Mouse (Mus musculus) kidney, adult 9 months (tissue): ENCODE data around the gene Cyfip2.

Experiments used
- DNase-seq: peaks from one replicate; pipeline ENCODE4 v3.0.0; 2022

Cyfip2 gene

GRCm38 (mm10) chr11:46177246-46178043 lies 135.2 kb downstream of the Cyfip2 start:
- no peak for DNase-seq

- DNase-seq = no peak
Observed at GRCm38 (mm10) chr11:46176155-46176554, 136.5 kb downstream of the Cyfip2 start.

GRCm38 (mm10) chr11:46172128-46172527 lies 140.5 kb downstream of the Cyfip2 start:
- no peak for DNase-seq

- no peak for DNase-seq
Observed at GRCm38 (mm10) chr11:46169908-46170307, 142.8 kb downstream of the Cyfip2 start.

GRCm38 (mm10) chr11:46168506-46168905 lies 144.2 kb downstream of the Cyfip2 start:
- no peak for DNase-seq

- no peak for DNase-seq
Observed at GRCm38 (mm10) chr11:46165866-46166585, 146.6 kb downstream of the Cyfip2 start, which contains the start of gene Nipal4. Gene Nipal4 (minus strand): TSS chr11:46166508.

GRCm38 (mm10) chr11:46157462-46157861 lies 155.2 kb downstream of the Cyfip2 start:
- no peak for DNase-seq

GRCm38 (mm10) chr11:46156945-46157344 lies 155.7 kb downstream of the Cyfip2 start:
- no peak for DNase-seq

- DNase-seq = no peak
Observed at GRCm38 (mm10) chr11:46146619-46147018, 166.0 kb downstream of the Cyfip2 start.

- no peak for DNase-seq
Observed at GRCm38 (mm10) chr11:46145163-46145875, 167.3 kb downstream of the Cyfip2 start.
